Mouse (Mus musculus): ENCODE measurements around the gene Wwc1.

Wwc1 gene

GRCm38 (mm10) chr11:35972270-35972931 lies 7.9 kb downstream of the Wwc1 start:
- no peak for DNase-seq (ENCODE audit: low spot score)

GRCm38 (mm10) chr11:35970806-35971705 lies 9.3 kb downstream of the Wwc1 start:
- no peak for DNase-seq (ENCODE audit: low spot score)

GRCm38 (mm10) chr11:35968291-35968690 lies 12.0 kb downstream of the Wwc1 start:
- no peak for DNase-seq (ENCODE audit: low spot score)

GRCm38 (mm10) chr11:35963981-35964549 lies 16.3 kb downstream of the Wwc1 start:
- DNase-seq (ENCODE audit: low spot score): no peak

GRCm38 (mm10) chr11:35963554-35963953 lies 16.8 kb downstream of the Wwc1 start:
- no peak for DNase-seq (ENCODE audit: low spot score)

GRCm38 (mm10) chr11:35962431-35962830 lies 17.9 kb downstream of the Wwc1 start:
- no peak for DNase-seq (ENCODE audit: low spot score)

- no peak for DNase-seq (ENCODE audit: low spot score)
Measured at GRCm38 (mm10) chr11:35959270-35959669, 21.1 kb downstream of the Wwc1 start.

- peak; percentile 17 for DNase-seq (ENCODE audit: low spot score)
Measured at GRCm38 (mm10) chr11:35955572-35955971, 24.8 kb downstream of the Wwc1 start.

- DNase-seq (ENCODE audit: low spot score): no peak
Measured at GRCm38 (mm10) chr11:35953179-35953578, 27.1 kb downstream of the Wwc1 start.

- no peak for DNase-seq (ENCODE audit: low spot score)
Measured at GRCm38 (mm10) chr11:35951727-35952065, 28.6 kb downstream of the Wwc1 start.

GRCm38 (mm10) chr11:35951058-35951726 lies 29.1 kb downstream of the Wwc1 start:
- DNase-seq (ENCODE audit: low spot score): no peak

GRCm38 (mm10) chr11:35950466-35950865 lies 29.9 kb downstream of the Wwc1 start:
- DNase-seq (ENCODE audit: low spot score): no peak

GRCm38 (mm10) chr11:35950011-35950410 lies 30.3 kb downstream of the Wwc1 start:
- DNase-seq (ENCODE audit: low spot score): no peak

GRCm38 (mm10) chr11:35948457-35948881 lies 31.9 kb downstream of the Wwc1 start:
- DNase-seq (ENCODE audit: low spot score): no peak

- DNase-seq (ENCODE audit: low spot score): no peak
Measured at GRCm38 (mm10) chr11:35947944-35948343, 32.4 kb downstream of the Wwc1 start.

GRCm38 (mm10) chr11:35945187-35945586 lies 35.1 kb downstream of the Wwc1 start:
- DNase-seq (ENCODE audit: low spot score): no peak

GRCm38 (mm10) chr11:35941641-35942040 lies 38.7 kb downstream of the Wwc1 start:
- no peak for DNase-seq (ENCODE audit: low spot score)

- DNase-seq (ENCODE audit: low spot score): no peak
Measured at GRCm38 (mm10) chr11:35941064-35941463, 39.3 kb downstream of the Wwc1 start.

- DNase-seq (ENCODE audit: low spot score): no peak
Measured at GRCm38 (mm10) chr11:35938790-35939385, 41.4 kb downstream of the Wwc1 start.

- DNase-seq (ENCODE audit: low spot score): no peak
Measured at GRCm38 (mm10) chr11:35935645-35936044, 44.7 kb downstream of the Wwc1 start.

- DNase-seq (ENCODE audit: low spot score): no peak
Measured at GRCm38 (mm10) chr11:35935133-35935532, 45.2 kb downstream of the Wwc1 start.

All from ovary, postnatal 14 days (tissue).